Mouse (Mus musculus) embryonic fibroblast, embryonic 13.5 days (primary cell): ENCODE results near the gene Astn2.

ENCODE experiments used
- CTCF ChIP-seq: IDR thresholded peaks from 2 replicates; pipeline ENCODE4 v1.5.1; 2011; ENCODE audit warnings: mild to moderate bottlenecking, control low read depth, low read length, moderate library complexity, borderline replicate concordance; ENCODE audit not compliant: insufficient read depth
- POLR2A ChIP-seq: IDR thresholded peaks from 2 replicates; pipeline ENCODE4 v1.6.1; 2011; ENCODE audit warnings: low read depth, mild to moderate bottlenecking, control low read depth, low read length, moderate library complexity

GRCm38 (mm10) chr4:65620125-65620524, 784.3 kb downstream of the Astn2 start:
- no peak for TF ChIP-seq CTCF
- TF ChIP-seq POLR2A, result no peak
